Mouse (Mus musculus) liver, embryonic 14.5 days (tissue): ENCODE data around the gene Misp.

ENCODE experiments used
- CTCF ChIP-seq: IDR thresholded peaks from 2 replicates; pipeline ENCODE4 v1.5.1; 2016; ENCODE audit warnings: antibody characterized with exemption, low read depth, control low read depth
- EP300 ChIP-seq: IDR thresholded peaks from 2 replicates; pipeline ENCODE4 v1.6.1; 2016; ENCODE audit warnings: antibody characterized with exemption, low read depth

DNA sequence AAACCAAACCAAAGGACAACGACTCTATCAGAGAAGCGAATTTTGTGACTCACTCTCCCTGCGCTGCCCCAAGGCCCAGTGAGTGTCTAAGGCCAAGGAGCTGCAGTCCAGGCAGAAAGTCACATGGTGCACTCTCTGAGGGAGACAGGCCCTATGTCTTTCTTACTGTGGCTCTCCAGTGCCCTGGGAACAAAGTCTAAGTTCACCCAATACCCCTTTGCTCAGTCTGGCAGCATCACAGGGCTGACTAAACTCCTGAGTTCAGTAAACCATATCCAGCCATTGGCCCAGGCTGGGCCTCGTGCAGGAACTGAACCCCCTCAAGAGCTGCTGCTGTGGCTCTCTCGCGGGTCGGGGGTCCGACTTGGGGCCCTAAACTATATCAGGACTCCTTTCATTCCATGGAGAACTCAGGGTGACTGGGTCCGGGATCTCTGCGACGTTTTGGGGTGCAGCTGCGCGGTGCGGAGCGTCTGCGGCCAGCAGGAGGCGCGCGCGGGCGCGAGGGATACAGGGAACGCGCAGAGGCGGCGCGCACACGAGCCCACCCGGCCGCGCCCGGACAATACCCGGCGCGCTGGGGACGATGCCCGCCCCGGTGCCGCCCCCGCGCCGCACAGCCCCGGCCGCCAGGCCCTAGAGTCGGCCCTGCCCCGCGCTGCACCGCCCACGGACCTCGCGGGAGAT, 27.6 kb upstream of the Misp start, which contains the start of gene Palm:
- TF ChIP-seq EP300: no peak
- TF ChIP-seq CTCF: peak; percentile 82
